Mouse (Mus musculus) hindbrain, embryonic 12.5 days (tissue): ENCODE results near the gene Pdia6. TPM values are rescaled to one million over a fixed set of nuclear protein-coding genes. Genes with fewer than 3 reads are reported as not detected.
A peak's percentile ranks its signal among the peaks of the same experiment; 100 is the strongest.

Experiments used
- ATAC-seq: fragments of 200-750 bp; cut with Nextera tagmentation; 2 replicates; pipeline ENCODE4 v1.8.0; 2017; ENCODE audit warnings: moderate TSS enrichment; ENCODE audit not compliant: low FRiP score
- H3K27ac ChIP-seq: fragments of 300-500 bp; sonication (generic); 2 replicates; pipeline ENCODE4 v1.5.1; 2016; ENCODE audit warnings: mild to moderate bottlenecking
- H3K27me3 ChIP-seq: fragments of 300-500 bp; sonication (generic); 2 replicates; pipeline ENCODE4 v1.6.1; 2016; ENCODE audit warnings: mild to moderate bottlenecking
- H3K36me3 ChIP-seq: fragments of 300-500 bp; sonication (generic); 2 replicates; pipeline ENCODE4 v1.6.1; 2016; ENCODE audit warnings: mild to moderate bottlenecking
- H3K4me1 ChIP-seq: fragments of 300-500 bp; sonication (generic); 2 replicates; pipeline ENCODE4 v1.6.1; 2016
- H3K4me2 ChIP-seq: fragments of 300-500 bp; sonication (generic); replicated peaks from 2 replicates; pipeline ENCODE4 v1.6.1; 2016; ENCODE audit warnings: mild to moderate bottlenecking
- H3K4me3 ChIP-seq: fragments of 300-500 bp; sonication (generic); 2 replicates; pipeline ENCODE4 v1.5.1; 2016; ENCODE audit warnings: mild to moderate bottlenecking
- H3K9ac ChIP-seq: fragments of 300-500 bp; sonication (generic); 2 replicates; pipeline ENCODE4 v1.6.1; 2016; ENCODE audit warnings: mild to moderate bottlenecking, moderate library complexity
- H3K9me3 ChIP-seq: fragments of 300-500 bp; sonication (generic); replicated peaks from 2 replicates; pipeline ENCODE4 v1.6.1; 2016; ENCODE audit warnings: mild to moderate bottlenecking
- WGBS: fragments of 180-500 bp; shearing (Covaris S2); methylation state at CpG from one replicate; pipeline ENCODE4 v1.1.7; 2016; 5-methylcytosine and 5-hydroxymethylcytosine counted together
- polyA plus RNA-seq: library from polyadenylated mRNA; unstranded; fragments of >200 nt; fragmentation: Nextera tagmentation; extraction: Ambion mirVana; gene quantifications from 2 replicates; pipeline ENCODE4 v1.2.1, GENCODE M21; 2016

Pdia6 gene
- polyA plus RNA-seq, 1 experiment from 2014 or later: 506 TPM

- Histone ChIP-seq H3K4me3 (no peak overlapping the region), H3K27ac (no peak overlapping the region), H3K4me2 (no peak overlapping the region), H3K27me3 (no peaks in the 10 kb centered on the region), H3K4me1 (peaks cover 16% of the 10 kb centered on the region), H3K9ac (no peak overlapping the region), H3K9me3 (no peaks in the 10 kb centered on the region), H3K36me3 (no peaks in the 10 kb centered on the region)
- no peak for ATAC-seq
Observed at GRCm38 (mm10) chr12:17239428-17239688, 27.0 kb upstream of the Pdia6 start.

DNA sequence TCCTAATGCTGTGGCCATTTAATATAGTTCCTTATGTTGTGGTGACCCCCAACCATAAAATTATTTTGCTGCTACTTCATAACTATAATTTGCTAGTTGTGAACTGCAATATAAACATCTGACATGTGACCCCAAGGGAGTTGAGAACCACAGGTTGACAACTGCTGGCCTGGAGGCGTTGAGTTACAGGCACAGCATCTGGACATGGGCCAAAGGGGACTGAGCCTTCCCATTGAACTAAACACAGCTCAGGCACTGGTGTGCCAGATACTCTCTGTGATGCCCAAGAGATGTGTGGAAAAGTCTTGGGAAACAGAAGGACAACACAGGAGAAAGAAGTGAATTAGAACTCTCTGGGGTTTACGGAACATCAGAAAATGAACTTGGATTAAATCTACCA, 25.3 kb upstream of the Pdia6 start:
- no peak overlapping the region for H3K27ac ChIP-seq
- no peaks in the 10 kb centered on the region for H3K9me3 ChIP-seq
- WGBS: 83% methylated on average over 2 of the region's 2 CpGs
- H3K4me2 ChIP-seq: no peak overlapping the region
- H3K36me3 ChIP-seq: no peaks in the 10 kb centered on the region
- no peak overlapping the region for H3K9ac ChIP-seq
- H3K27me3 ChIP-seq: no peaks in the 10 kb centered on the region
- peaks cover 9% of the 10 kb centered on the region for H3K4me1 ChIP-seq
- no peak for ATAC-seq
- H3K4me3 ChIP-seq: no peak overlapping the region

- Histone ChIP-seq H3K27me3 (no peaks in the 10 kb centered on the region), H3K9ac (no peak overlapping the region), H3K27ac (no peak overlapping the region), H3K36me3 (no peaks in the 10 kb centered on the region), H3K4me3 (no peak overlapping the region), H3K4me1 (peaks cover 5% of the 10 kb centered on the region; the same call in 1 of the 2 replicates), H3K9me3 (no peaks in the 10 kb centered on the region), H3K4me2 (no peak overlapping the region)
- 93% methylated on average over 9 of the region's 9 CpGs for WGBS
- ATAC-seq: no peak
Observed at GRCm38 (mm10) chr12:17241614-17242013, 24.7 kb upstream of the Pdia6 start.

DNA sequence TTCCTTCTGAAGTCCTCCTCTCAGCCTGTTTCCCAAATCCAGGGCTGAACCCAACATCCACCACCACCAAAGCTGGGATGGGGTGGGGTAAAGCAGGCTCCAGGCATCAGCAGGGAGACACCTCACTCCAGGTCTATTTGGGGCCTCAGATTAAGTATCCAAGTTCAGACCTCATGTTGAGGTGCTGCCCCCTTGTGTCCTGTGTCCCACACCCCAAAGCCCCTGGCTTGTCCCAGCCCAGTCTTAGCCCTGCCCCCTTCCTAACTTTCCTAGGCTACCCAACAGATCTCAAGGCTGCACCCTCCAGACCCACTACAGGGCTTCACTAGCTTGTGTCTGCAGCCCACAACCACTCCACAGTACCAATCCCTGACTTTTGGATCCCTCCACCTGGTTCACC, 24.3 kb upstream of the Pdia6 start:
- Histone ChIP-seq H3K27ac (no peak overlapping the region), H3K27me3 (no peaks in the 10 kb centered on the region), H3K4me1 (peaks cover 5% of the 10 kb centered on the region; the same call in 1 of the 2 replicates), H3K4me3 (no peak overlapping the region), H3K9ac (no peak overlapping the region), H3K4me2 (no peak overlapping the region), H3K9me3 (no peaks in the 10 kb centered on the region), H3K36me3 (no peaks in the 10 kb centered on the region)
- ATAC-seq: no peak

GRCm38 (mm10) chr12:17250962-17251361, 15.4 kb upstream of the Pdia6 start:
- WGBS: 83% methylated on average over 8 of the region's 8 CpGs
- no peak for ATAC-seq
- Histone ChIP-seq H3K27ac (no peak overlapping the region), H3K4me1 (no peaks in the 10 kb centered on the region), H3K27me3 (peaks cover 16% of the 10 kb centered on the region), H3K4me2 (no peak overlapping the region), H3K9me3 (no peaks in the 10 kb centered on the region), H3K9ac (no peak overlapping the region), H3K4me3 (no peak overlapping the region), H3K36me3 (no peaks in the 10 kb centered on the region)

- H3K9ac ChIP-seq: no peak overlapping the region
- H3K4me2 ChIP-seq: peak overlapping the region; percentile 43
- 12% methylated on average over 9 of the region's 9 CpGs for WGBS
Observed at GRCm38 (mm10) chr12:17253069-17253468, 13.3 kb upstream of the Pdia6 start.

DNA sequence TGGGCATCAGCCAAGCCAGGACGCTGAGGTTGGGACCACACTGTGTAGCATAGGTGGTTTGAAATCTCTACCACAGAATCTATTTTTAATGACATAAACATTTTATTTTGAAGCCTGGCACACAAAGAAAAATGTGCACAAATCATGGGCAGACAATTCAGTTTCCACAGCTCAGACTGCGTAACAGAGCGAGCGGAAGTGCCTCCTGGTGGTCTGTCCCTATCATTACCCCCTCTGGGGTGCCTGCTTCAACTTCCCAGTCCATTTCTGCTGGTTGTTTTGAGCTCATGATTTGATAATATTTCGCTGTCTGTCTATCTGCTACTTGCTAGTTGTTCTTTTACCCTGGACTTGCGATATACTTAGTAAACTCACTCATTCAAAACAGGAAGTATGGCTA, 10.7 kb upstream of the Pdia6 start:
- Histone ChIP-seq H3K36me3 (no peaks in the 10 kb centered on the region), H3K4me2 (no peak overlapping the region), H3K4me1 (no peaks in the 10 kb centered on the region), H3K9ac (no peak overlapping the region), H3K4me3 (no peak overlapping the region), H3K27ac (no peak overlapping the region), H3K27me3 (peaks cover 16% of the 10 kb centered on the region), H3K9me3 (no peaks in the 10 kb centered on the region)
- 82% methylated on average over 6 of the region's 6 CpGs for WGBS
- ATAC-seq: no peak

More at GRCm38 (mm10) chr12:17253069-17253468, 13.3 kb upstream of the Pdia6 start:
- Histone ChIP-seq H3K4me1 (no peaks in the 10 kb centered on the region), H3K27ac (no peak overlapping the region), H3K36me3 (no peaks in the 10 kb centered on the region), H3K9me3 (no peaks in the 10 kb centered on the region), H3K4me3 (no peak overlapping the region), H3K27me3 (peaks cover 16% of the 10 kb centered on the region)
- peak; percentile 61; the same call in 1 of the 2 replicates for ATAC-seq

- 3% methylated on average over 9 of the region's 10 CpGs for WGBS
- no peaks in the 10 kb centered on the region for H3K9me3 ChIP-seq
- H3K4me2 ChIP-seq: no peak overlapping the region
- H3K4me1 ChIP-seq: no peaks in the 10 kb centered on the region
- ATAC-seq: peak; percentile 63
- H3K36me3 ChIP-seq: no peaks in the 10 kb centered on the region
- no peak overlapping the region for H3K4me3 ChIP-seq
- H3K27me3 ChIP-seq: peaks cover 16% of the 10 kb centered on the region
- H3K27ac ChIP-seq: no peak overlapping the region
- H3K9ac ChIP-seq: no peak overlapping the region
Observed at GRCm38 (mm10) chr12:17256905-17257304, 9.4 kb upstream of the Pdia6 start.

GRCm38 (mm10) chr12:17258431-17258830, 7.9 kb upstream of the Pdia6 start:
- Histone ChIP-seq H3K27me3 (peaks cover 16% of the 10 kb centered on the region), H3K9me3 (no peaks in the 10 kb centered on the region), H3K4me2 (no peak overlapping the region), H3K36me3 (no peaks in the 10 kb centered on the region), H3K4me1 (no peaks in the 10 kb centered on the region), H3K9ac (no peak overlapping the region), H3K27ac (no peak overlapping the region), H3K4me3 (no peak overlapping the region)
- ATAC-seq: no peak
- WGBS: 89% methylated on average over 7 of the region's 7 CpGs

GRCm38 (mm10) chr12:17261005-17261404, 5.3 kb upstream of the Pdia6 start:
- no peaks in the 10 kb centered on the region for H3K36me3 ChIP-seq
- no peak overlapping the region for H3K4me3 ChIP-seq
- H3K27me3 ChIP-seq: no peaks in the 10 kb centered on the region
- WGBS: 89% methylated on average over 3 of the region's 3 CpGs
- H3K27ac ChIP-seq: no peak overlapping the region
- ATAC-seq: no peak
- H3K4me2 ChIP-seq: no peak overlapping the region
- H3K9me3 ChIP-seq: no peaks in the 10 kb centered on the region
- H3K9ac ChIP-seq: no peak overlapping the region
- H3K4me1 ChIP-seq: no peaks in the 10 kb centered on the region

DNA sequence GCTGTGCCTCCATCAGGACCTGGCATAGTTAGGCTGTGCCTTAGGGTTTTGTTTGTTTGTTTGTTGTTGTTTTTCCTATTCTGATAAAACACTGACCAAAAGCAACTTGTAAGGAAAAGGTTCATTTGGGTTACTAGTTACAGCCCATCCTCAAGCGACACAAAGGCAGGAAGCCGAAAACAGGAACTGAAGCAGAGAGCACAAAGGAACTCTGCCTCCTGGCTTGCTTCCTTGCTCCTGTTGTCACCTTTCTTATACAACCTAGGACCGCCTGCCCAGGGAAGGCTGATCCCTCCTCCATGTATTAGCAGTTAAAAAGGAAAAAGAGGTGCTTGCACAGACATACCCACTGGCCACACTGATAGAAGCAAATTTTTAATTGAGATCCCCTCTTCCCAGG, 2.5 kb upstream of the Pdia6 start:
- H3K4me1 ChIP-seq: peaks cover 17% of the 10 kb centered on the region
- WGBS: 81% methylated on average over 3 of the region's 3 CpGs

DNA sequence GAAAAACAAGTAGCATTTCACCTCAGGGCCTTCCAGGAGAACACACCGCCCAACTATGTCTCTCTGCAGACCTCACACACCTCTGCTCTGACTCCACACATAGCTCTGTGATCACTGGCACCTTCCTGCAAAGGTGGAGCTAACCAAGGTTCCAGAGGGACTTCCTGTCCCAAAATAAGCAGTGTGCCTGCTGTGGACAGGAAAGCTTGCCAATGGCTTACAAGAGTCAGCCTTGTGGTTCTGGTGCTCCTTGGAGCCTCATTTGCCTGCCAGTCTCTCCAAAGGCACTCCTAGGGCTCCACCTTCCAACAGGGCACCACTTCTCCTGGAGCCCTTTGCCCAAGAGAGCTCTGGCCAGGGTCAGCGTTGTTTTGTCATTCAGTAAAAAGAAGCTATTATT, 1.5 kb upstream of the Pdia6 start:
- no peak for ATAC-seq
- Histone ChIP-seq H3K4me2 (no peak overlapping the region), H3K27me3 (no peaks in the 10 kb centered on the region), H3K9ac (no peak overlapping the region), H3K4me1 (peaks cover 23% of the 10 kb centered on the region), H3K9me3 (no peaks in the 10 kb centered on the region), H3K4me3 (no peak overlapping the region), H3K36me3 (peaks cover 10% of the 10 kb centered on the region; the same call in 1 of the 2 replicates), H3K27ac (no peak overlapping the region)
- WGBS: 88% methylated on average over 2 of the region's 2 CpGs

More for the DNA sequence above, 2.5 kb upstream of the Pdia6 start:
- H3K9ac ChIP-seq: no peak overlapping the region
- no peak for ATAC-seq
- H3K27ac ChIP-seq: no peak overlapping the region
- no peaks in the 10 kb centered on the region for H3K9me3 ChIP-seq
- no peak overlapping the region for H3K4me2 ChIP-seq
- H3K4me3 ChIP-seq: no peak overlapping the region
- peaks cover 2% of the 10 kb centered on the region; the same call in 1 of the 2 replicates for H3K36me3 ChIP-seq
- H3K27me3 ChIP-seq: no peaks in the 10 kb centered on the region

- peak; percentile 84; the same call in 1 of the 2 replicates for ATAC-seq
- peak overlapping the region; percentile 86 for H3K9ac ChIP-seq
- H3K36me3 ChIP-seq: peaks cover 26% of the 10 kb centered on the region
- H3K4me1 ChIP-seq: peaks cover 25% of the 10 kb centered on the region
- no peaks in the 10 kb centered on the region for H3K9me3 ChIP-seq
- no peaks in the 10 kb centered on the region for H3K27me3 ChIP-seq
- H3K4me3 ChIP-seq: peak overlapping the region; percentile 71
- H3K4me2 ChIP-seq: peak overlapping the region; percentile 78
- WGBS: 1% methylated on average over 21 of the region's 21 CpGs
- peak overlapping the region; percentile 85 for H3K27ac ChIP-seq
Observed at GRCm38 (mm10) chr12:17266673-17266990, 287 bp downstream of the Pdia6 start.

DNA sequence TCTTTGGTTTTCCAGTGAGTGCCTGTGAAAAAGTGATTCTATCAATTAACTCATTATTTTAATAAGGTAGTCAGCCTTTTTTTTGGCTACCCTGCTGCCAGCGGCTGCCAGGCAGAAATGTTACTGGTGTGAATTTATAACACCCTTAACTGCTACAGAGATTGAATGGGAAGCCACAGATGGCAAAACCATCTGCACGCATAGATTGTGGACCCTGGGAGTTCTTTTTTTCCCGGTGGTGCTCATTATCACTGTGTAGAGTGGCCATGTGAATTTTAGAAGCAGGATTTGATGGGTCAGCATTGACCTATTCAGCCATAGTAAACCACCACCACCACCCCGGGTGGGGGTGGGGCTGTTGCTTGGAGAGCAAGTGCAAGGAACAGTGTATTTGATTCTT, 971 bp downstream of the Pdia6 start:
- Histone ChIP-seq H3K9ac (peak overlapping the region; percentile 86), H3K4me2 (peak overlapping the region; percentile 78), H3K27ac (no peak overlapping the region), H3K36me3 (peaks cover 31% of the 10 kb centered on the region), H3K4me1 (peaks cover 25% of the 10 kb centered on the region), H3K4me3 (peak overlapping the region; percentile 71), H3K27me3 (no peaks in the 10 kb centered on the region), H3K9me3 (no peaks in the 10 kb centered on the region)
- no peak for ATAC-seq
- WGBS: 17% methylated on average over 4 of the region's 4 CpGs
